Comparison of ENCODE assay signal across 25 mouse cellular contexts in the genomic region with DNA sequence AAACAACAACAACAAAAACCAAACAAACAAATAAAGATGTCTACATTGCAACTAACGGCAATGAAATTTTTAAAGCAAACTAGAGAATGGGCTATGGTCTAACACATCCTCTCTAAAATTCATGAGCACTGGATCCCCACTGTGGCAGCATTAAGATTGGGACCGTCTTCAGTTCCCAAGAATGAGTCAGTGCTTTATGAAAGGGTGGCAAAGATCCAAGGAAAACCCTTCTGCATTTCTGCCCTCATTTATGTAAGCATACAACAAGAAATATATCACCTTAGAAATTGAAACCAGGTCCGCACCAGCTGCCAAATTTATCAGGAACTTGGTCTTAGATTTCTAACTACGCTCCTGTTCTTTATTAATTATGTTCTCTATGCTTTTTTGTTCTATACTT. TPM values are rescaled to one million over a fixed set of nuclear protein-coding genes. Genes with fewer than 3 reads are reported as not detected.
DNase-seq lines count a peak whose midpoint lies in the region; ATAC-seq and TF ChIP-seq lines count a peak whose summit lies in the region.
"Had no signal": no experiment of that assay in that cellular context is flagged by ENCODE, and none has a peak within 500 bp of the region (broad histone marks: within the 10 kb centered on the region; RNA-seq: fewer than 3 reads in every experiment).

No protein-coding gene starts in this region.

- TF ChIP-seq CTCF in left cerebral cortex, adult 2 months (IDR thresholded peaks at IDR 0.05) = no peak

- intact Hi-C loops in left cerebral cortex, adult 2 months (cut with DNase I) = no loop called here
- intact Hi-C loops in left cerebral cortex, postnatal 36 days (cut with DNase I) = no loop called here

- H3K27ac ChIP-seq in left cerebral cortex, adult 2 months = 0 out of 2 replicates have a peak overlapping the region, but pooled peaks have one; percentile 22
- H3K27ac ChIP-seq: embryonic facial prominence, embryonic 13.5 days; gastrocnemius, adult 2 months; hindbrain, embryonic 15.5 days; intestine, embryonic 15.5 days; liver, embryonic 13.5 days; neural tube, embryonic 15.5 days had no signal

- no peak overlapping the region for H3K4me3 ChIP-seq in left cerebral cortex, adult 2 months
- H3K4me3 ChIP-seq: embryonic facial prominence, embryonic 13.5 days; gastrocnemius, adult 2 months; hindbrain, embryonic 15.5 days; intestine, embryonic 15.5 days; liver, embryonic 13.5 days; neural tube, embryonic 15.5 days had no signal

- peak; percentile 74; the same call in 1 of the 2 replicates for ATAC-seq in frontal cortex, adult (ENCODE audit: low TSS enrichment)
- ATAC-seq: activated CD4-positive, CD25-positive, alpha-beta regulatory T cell, adult 4 months; CD4-positive, CD25-positive, alpha-beta regulatory T cell, adult 4 months; forebrain, embryonic 14.5 days; intestine, embryonic 15.5 days had no signal

- DNase-seq in frontal cortex, postnatal 14 days (ENCODE audit: low spot score in 2 of 2) = no peak
- no peak for DNase-seq in left cerebral cortex, adult 2 months (ENCODE audit: extremely low spot score in 1 of 2, low spot score in 2 of 2)
- no peak for DNase-seq in left cerebral cortex, postnatal 36 days (ENCODE audit: low spot score in 2 of 2)
- DNase-seq in 3T3-L1 (ENCODE audit: low read depth, low spot score) = peak; percentile 78
- peak; percentile 80 for DNase-seq in brain, adult 2 months (ENCODE audit: low read depth, low spot score)
- no peak for DNase-seq in spleen, postnatal 10 days (ENCODE audit: low spot score in 2 of 2)
- DNase-seq: adrenal gland, adult 8-10 months; cerebellum, adult 18-20 months; cerebellum, postnatal 14 days; gastrocnemius, adult 2 months; kidney, adult 8-10 months; kidney, postnatal 10 days; liver, embryonic 13.5 days; lung, adult 2 months; lung, postnatal 14 days; right cerebral cortex, postnatal 14 days; thymus, postnatal 4 days had no signal

RNA-seq across cellular contexts. Expression of a gene that starts 56.0 kb away (rescaled TPM):
- 10 to 100 TPM; 30.4 to 31.6 TPM for total RNA-seq in left cerebral cortex, adult 2 months (2021)
- 10 to 100 TPM; 28.7 to 31.7 TPM for total RNA-seq in left cerebral cortex, postnatal 36 days (2021)

RNA-seq across cellular contexts. Expression of a gene that starts 56.0 kb away (rescaled TPM):
- 10 to 100 TPM; 25.6 to 27.2 TPM for total RNA-seq in left cerebral cortex, adult 2 months (2021)
- 10 to 100 TPM; 20.3 to 25.1 TPM for total RNA-seq in left cerebral cortex, postnatal 36 days (2021)

Comparison
In these comparisons a context has a peak if more than half of its experiments do, and no peak if none do; other contexts are left out.
1. DNase-seq: peak in 3T3-L1 (single experiment) and brain, adult 2 months (single experiment); none in frontal cortex, postnatal 14 days (0 of 2), left cerebral cortex, adult 2 months (0 of 2), left cerebral cortex, postnatal 36 days (0 of 2) and spleen, postnatal 10 days (0 of 2).